Mouse (Mus musculus): ENCODE data around the gene Txnl4b. TPM values are rescaled to one million over a fixed set of nuclear protein-coding genes. Genes with fewer than 3 reads are reported as not detected.

Gene Txnl4b
- polyA plus RNA-seq (2012; rRNA removed): 4.4 and 4.9 TPM in 2 replicates

GRCm38 (mm10) chr8:109565498-109566333 lies at the start of gene Txnl4b, which contains the start of gene Dhx38:
Txnl4b (plus strand) TSS chr8:109565892.
Dhx38 (minus strand) TSS chr8:109565861.

GRCm38 (mm10) chr8:109578900-109579301 lies 13.2 kb downstream of the Txnl4b start, which contains the start of gene Hp:
Hp (minus strand) TSS chr8:109579172.

DNA sequence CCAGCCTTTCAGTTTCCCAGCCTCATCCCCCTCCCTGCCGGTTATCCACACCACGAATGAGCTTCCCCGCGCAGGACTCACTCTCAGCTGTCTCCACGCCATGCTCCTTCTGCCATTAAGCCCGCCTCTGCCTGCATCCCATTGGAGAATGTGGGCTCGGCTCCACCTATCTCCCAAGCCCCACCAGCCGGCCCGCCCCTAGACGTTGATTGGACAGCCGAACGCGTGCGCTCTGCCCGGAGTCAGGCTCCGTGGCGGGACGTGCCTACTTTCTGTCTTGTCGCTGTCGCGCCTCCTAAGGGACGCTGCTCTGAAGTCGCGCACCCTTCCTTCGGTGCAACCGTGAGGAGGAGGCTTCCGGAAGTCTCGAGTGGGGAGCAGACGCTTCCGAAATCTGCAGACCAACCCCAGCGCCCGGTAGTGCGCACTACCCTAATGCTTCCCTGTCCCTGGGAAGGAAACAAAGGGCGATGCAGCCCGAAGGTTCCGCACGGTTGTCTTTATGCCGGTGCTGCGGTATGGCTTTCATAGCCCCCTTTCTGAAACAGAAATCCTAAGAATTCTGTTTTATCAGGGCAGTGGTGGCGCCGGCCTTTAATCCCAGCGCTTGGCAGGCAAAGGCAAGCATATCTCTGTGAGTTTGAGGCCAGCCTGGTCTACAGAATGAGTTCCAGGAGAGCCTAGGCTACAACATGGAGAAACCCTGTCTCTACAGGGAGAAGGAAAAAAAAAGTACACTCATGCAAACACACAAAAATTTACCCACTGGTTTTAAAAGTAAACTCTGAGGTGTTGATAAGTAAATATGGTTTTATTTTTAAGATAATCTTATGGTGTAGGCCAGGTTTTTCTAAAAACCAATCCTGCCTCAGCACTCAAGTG lies 42.8 kb downstream of the Txnl4b start, which contains the start of gene Dhodh:
Dhodh (minus strand) TSS at position 403 of the 882 bp plus-strand sequence.

DNA sequence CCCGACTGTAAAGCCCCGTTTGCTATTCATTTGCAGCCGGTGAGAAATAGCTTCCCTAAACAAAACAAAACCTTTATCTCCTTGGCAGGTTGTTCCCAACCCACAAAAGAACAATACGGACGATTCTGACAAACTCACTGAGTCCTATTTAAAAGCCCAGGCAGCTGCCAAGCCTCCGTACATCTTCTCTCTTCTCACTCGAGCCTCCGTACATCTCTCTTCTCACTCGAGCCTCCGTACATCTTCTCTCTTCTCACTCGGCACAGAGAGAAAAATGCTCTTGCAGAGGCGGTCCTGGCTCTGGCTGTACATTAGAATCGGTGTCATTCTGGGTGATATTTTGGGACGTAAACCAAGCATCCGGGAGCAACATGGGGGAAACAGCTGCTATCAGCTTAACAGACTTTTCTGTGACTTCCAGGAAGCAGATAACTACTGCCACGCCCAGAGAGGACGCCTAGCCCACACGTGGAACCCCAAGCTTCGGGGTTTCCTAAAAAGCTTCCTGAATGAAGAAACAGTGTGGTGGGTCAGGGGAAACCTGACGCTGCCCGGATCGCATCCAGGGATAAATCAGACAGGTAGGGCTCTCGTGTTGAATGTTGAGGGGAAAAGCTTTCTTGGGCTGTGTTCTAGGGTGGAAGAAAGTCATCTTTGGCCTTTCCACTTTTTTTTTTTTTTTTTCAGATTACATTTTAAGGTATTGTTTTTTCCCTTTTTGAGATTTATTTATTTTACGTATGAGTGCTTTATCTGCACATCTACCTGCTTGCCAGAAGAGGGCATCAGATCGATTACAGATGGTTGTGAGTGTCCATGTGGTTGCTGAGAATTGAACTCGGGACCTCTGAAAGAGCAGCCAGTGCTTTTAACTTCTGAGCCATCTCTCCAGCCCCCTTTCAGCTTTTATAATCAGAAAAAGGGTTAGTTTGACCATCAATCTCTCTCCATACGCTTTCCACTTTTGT lies 48.8 kb downstream of the Txnl4b start, which contains the start of gene Pkd1l3:
Pkd1l3 (plus strand) TSS at position 275 of the 968 bp plus-strand sequence.

Other genes starting within 250 kb of the Txnl4b start
- 0.93 and 1.3 TPM in 2 replicates for gene Pmfbp1, start 71.9 kb upstream of the Txnl4b start, polyA plus RNA-seq (2012; rRNA removed)
- 15.6 and 16.9 TPM in 2 replicates for gene Dhx38, start within 50 bp of the Txnl4b start, polyA plus RNA-seq (2012; rRNA removed)
- gene Hp, start 13.3 kb downstream of the Txnl4b start, polyA plus RNA-seq (2012; rRNA removed): 0.27 and 0.83 TPM in 2 replicates
- 25.4 and 27.4 TPM in 2 replicates for gene Dhodh, start 42.8 kb downstream of the Txnl4b start, polyA plus RNA-seq (2012; rRNA removed)
- 0.01 and 0.19 TPM in 2 replicates for gene Pkd1l3, start 48.6 kb downstream of the Txnl4b start, polyA plus RNA-seq (2012; rRNA removed)
- 143 and 145 TPM in 2 replicates for gene Ist1, start 127.4 kb downstream of the Txnl4b start, polyA plus RNA-seq (2012; rRNA removed)
- gene Zfp821, start 139.7 kb downstream of the Txnl4b start, polyA plus RNA-seq (2012; rRNA removed): 100 and 106 TPM in 2 replicates
- 10.0 and 10.3 TPM in 2 replicates for gene Atxn1l, start 171.8 kb downstream of the Txnl4b start, polyA plus RNA-seq (2012; rRNA removed)
- gene Ap1g1, start 212.7 kb downstream of the Txnl4b start, polyA plus RNA-seq (2012; rRNA removed): 89.6 and 89.7 TPM in 2 replicates